Mouse (Mus musculus) forebrain, embryonic 10.5 days (tissue): ENCODE data around the gene Yes1. TPM values are rescaled to one million over a fixed set of nuclear protein-coding genes. Genes with fewer than 3 reads are reported as not detected.

ENCODE experiments used
- DNase-seq: peaks from one replicate; pipeline ENCODE4 v3.0.0-alpha.2; 2017; ENCODE audit warnings: low spot score; ENCODE audit errors: extremely low spot score
- H3K27ac ChIP-seq: fragments of 300-500 bp; sonication (generic); 2 replicates; pipeline ENCODE4 v1.5.1; 2016; ENCODE audit warnings: mild to moderate bottlenecking
- H3K27me3 ChIP-seq: fragments of 300-500 bp; sonication (generic); 2 replicates; pipeline ENCODE4 v1.6.1; 2016; ENCODE audit warnings: mild to moderate bottlenecking; ENCODE audit not compliant: poor library complexity, severe bottlenecking
- H3K36me3 ChIP-seq: fragments of 300-500 bp; sonication (generic); replicated peaks from 2 replicates; pipeline ENCODE4 v1.6.1; 2016; ENCODE audit warnings: mild to moderate bottlenecking, moderate library complexity
- H3K4me1 ChIP-seq: fragments of 300-500 bp; sonication (generic); 2 replicates; pipeline ENCODE4 v1.6.1; 2016
- H3K4me3 ChIP-seq: fragments of 300-500 bp; sonication (generic); 2 replicates; pipeline ENCODE4 v1.5.1; 2016; ENCODE audit warnings: mild to moderate bottlenecking, moderate library complexity
- H3K9me3 ChIP-seq: fragments of 300-500 bp; sonication (generic); 2 replicates; pipeline ENCODE4 v1.6.1; 2016; ENCODE audit warnings: mild to moderate bottlenecking, moderate library complexity
- WGBS: fragments of 180-500 bp; shearing (Covaris S2); methylation state at CpG from one replicate; pipeline ENCODE4 v1.1.7; 2016; 5-methylcytosine and 5-hydroxymethylcytosine counted together
- polyA plus RNA-seq: library from polyadenylated mRNA; unstranded; fragments of >200 nt; fragmentation: Nextera tagmentation; extraction: Ambion mirVana; gene quantifications from 2 replicates; pipeline ENCODE4 v1.2.1, GENCODE M21; 2016

Yes1 gene
- polyA plus RNA-seq, 1 experiment from 2014 or later, result 28.9 TPM

DNA sequence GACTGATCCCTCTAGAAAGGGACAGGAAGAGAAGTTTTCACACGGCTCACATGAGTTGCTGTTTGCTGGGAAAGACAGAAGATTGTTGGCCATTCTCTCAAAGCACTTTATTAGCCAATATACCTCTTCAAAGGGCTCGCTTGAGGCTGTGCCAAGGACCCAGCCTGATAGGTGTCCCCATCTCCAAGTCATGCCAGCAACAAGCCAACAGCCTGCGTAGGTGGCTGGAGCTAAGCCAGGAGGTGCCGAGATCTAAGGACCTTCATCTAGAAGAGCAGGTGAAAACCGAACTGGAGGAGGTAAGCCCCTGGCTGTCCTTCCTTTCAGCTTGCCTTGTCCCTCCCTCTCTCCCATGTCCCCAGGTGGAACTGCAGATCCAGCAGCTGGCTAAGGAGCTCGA, 124.8 kb downstream of the Yes1 start:
- Histone ChIP-seq H3K4me3 (no peak overlapping the region), H3K27ac (no peak overlapping the region), H3K36me3 (peaks cover 46% of the 10 kb centered on the region), H3K4me1 (no peaks in the 10 kb centered on the region), H3K9me3 (peaks cover 6% of the 10 kb centered on the region; the same call in 1 of the 2 replicates), H3K27me3 (no peaks in the 10 kb centered on the region)
- DNase-seq, result no peak
- 90% methylated on average over 6 of the region's 6 CpGs for WGBS

Other genes starting within 250 kb of the Yes1 start
- 214 and 230 TPM in 2 replicates for gene Ppp1cb, start 152.3 kb upstream of the Yes1 start, polyA plus RNA-seq
- 76.8 and 78.3 TPM in 2 replicates for gene Pisd, start 174.5 kb downstream of the Yes1 start, polyA plus RNA-seq
- not detected in 2 replicates for gene Gm20671, start 215.9 kb downstream of the Yes1 start, polyA plus RNA-seq
- 17.2 and 20.3 TPM in 2 replicates for gene Prr14l, start 243.1 kb downstream of the Yes1 start, polyA plus RNA-seq